Mouse (Mus musculus): ENCODE data around the gene L1td1.
"Not testable (repeated sequence)": the region's sequence is repeated elsewhere in the genome, so short reads cannot be mapped to it uniquely, and the experiment has no call there.

DNA sequence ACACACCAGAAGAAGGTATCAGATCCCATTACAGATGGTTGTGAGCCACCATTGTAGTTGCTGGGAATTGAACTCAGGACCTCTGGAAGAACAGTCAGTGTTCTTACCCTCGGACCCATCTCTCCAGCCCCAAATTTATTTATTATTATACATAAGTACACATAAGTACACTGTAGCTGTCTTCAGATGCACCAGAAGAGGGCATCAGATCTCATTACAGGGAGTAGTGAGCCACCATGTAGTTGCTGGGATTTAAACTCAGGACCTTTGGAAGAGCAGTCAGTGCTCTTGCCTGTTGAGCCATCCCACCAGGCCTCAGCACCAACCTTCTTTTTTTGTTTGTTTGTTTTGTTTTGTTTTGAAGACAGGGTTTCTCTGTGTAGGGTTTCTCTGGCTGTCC lies 1.9 kb upstream of the L1td1 start:
- not testable (repeated sequence) for TF ChIP-seq CTCF, POLR2A (IDR thresholded peaks at IDR 0.05; ENCODE audit: extremely low read depth, insufficient read depth, low read length)
